Mouse (Mus musculus) forebrain, embryonic 12.5 days (tissue): ENCODE data around the gene Prph2. TPM values are rescaled to one million over a fixed set of nuclear protein-coding genes. Genes with fewer than 3 reads are reported as not detected.

Experiments used
- ATAC-seq: fragments of 200-750 bp; cut with Nextera tagmentation; 2 replicates; pipeline ENCODE4 v1.8.0; 2017; ENCODE audit warnings: moderate TSS enrichment; ENCODE audit not compliant: low FRiP score
- H3K27ac ChIP-seq: fragments of 300-500 bp; sonication (generic); 2 replicates; pipeline ENCODE4 v1.5.1; 2016; ENCODE audit warnings: mild to moderate bottlenecking
- H3K27me3 ChIP-seq: fragments of 300-500 bp; sonication (generic); 2 replicates; pipeline ENCODE4 v1.6.1; 2016; ENCODE audit warnings: mild to moderate bottlenecking
- H3K36me3 ChIP-seq: fragments of 300-500 bp; sonication (generic); replicated peaks from 2 replicates; pipeline ENCODE4 v1.6.1; 2016; ENCODE audit warnings: mild to moderate bottlenecking
- H3K4me1 ChIP-seq: fragments of 300-500 bp; sonication (generic); 2 replicates; pipeline ENCODE4 v1.6.1; 2016
- H3K4me2 ChIP-seq: fragments of 300-500 bp; sonication (generic); 2 replicates; pipeline ENCODE4 v1.6.1; 2016; ENCODE audit warnings: mild to moderate bottlenecking, moderate library complexity
- H3K4me3 ChIP-seq: fragments of 300-500 bp; sonication (generic); replicated peaks from 2 replicates; pipeline ENCODE4 v1.5.1; 2016; ENCODE audit warnings: mild to moderate bottlenecking
- H3K9ac ChIP-seq: fragments of 300-500 bp; sonication (generic); 2 replicates; pipeline ENCODE4 v1.6.1; 2016; ENCODE audit warnings: mild to moderate bottlenecking
- H3K9me3 ChIP-seq: fragments of 300-500 bp; sonication (generic); 2 replicates; pipeline ENCODE4 v1.6.1; 2016
- WGBS: fragments of 180-500 bp; shearing (Covaris S2); methylation state at CpG from one replicate; pipeline ENCODE4 v1.1.7; 2016; 5-methylcytosine and 5-hydroxymethylcytosine counted together
- polyA plus RNA-seq: library from polyadenylated mRNA; unstranded; fragments of >200 nt; fragmentation: Nextera tagmentation; extraction: Ambion mirVana; gene quantifications from 2 replicates; pipeline ENCODE4 v1.2.1, GENCODE M21; 2016

Gene Prph2
- polyA plus RNA-seq, 1 experiment from 2014 or later, result not detected

GRCm38 (mm10) chr17:46933557-46934348, 23.5 kb downstream of the Prph2 start:
- Histone ChIP-seq H3K9me3 (no peaks in the 10 kb centered on the region), H3K4me3 (no peak overlapping the region), H3K27me3 (no peaks in the 10 kb centered on the region), H3K9ac (no peak overlapping the region), H3K4me2 (no peak overlapping the region), H3K36me3 (peaks cover 100% of the 10 kb centered on the region), H3K27ac (no peak overlapping the region), H3K4me1 (no peaks in the 10 kb centered on the region)
- ATAC-seq, result no peak
- WGBS, result 83% methylated on average over 19 of the region's 19 CpGs

- Histone ChIP-seq H3K9ac (no peak overlapping the region), H3K9me3 (no peaks in the 10 kb centered on the region), H3K27me3 (no peaks in the 10 kb centered on the region), H3K27ac (no peak overlapping the region), H3K4me1 (no peaks in the 10 kb centered on the region), H3K4me3 (no peak overlapping the region), H3K4me2 (no peak overlapping the region), H3K36me3 (peaks cover 96% of the 10 kb centered on the region)
- no peak for ATAC-seq
- WGBS, result 93% methylated on average over 8 of the region's 8 CpGs
Measured at GRCm38 (mm10) chr17:46940461-46940860, 30.2 kb downstream of the Prph2 start.

GRCm38 (mm10) chr17:46942421-46942820, 32.2 kb downstream of the Prph2 start:
- no peak overlapping the region for H3K27ac ChIP-seq
- ATAC-seq, result no peak

GRCm38 (mm10) chr17:46946276-46946675, 36.0 kb downstream of the Prph2 start:
- Histone ChIP-seq H3K27ac (no peak overlapping the region), H3K4me3 (no peak overlapping the region), H3K36me3 (peaks cover 76% of the 10 kb centered on the region), H3K4me1 (no peaks in the 10 kb centered on the region), H3K4me2 (no peak overlapping the region), H3K27me3 (no peaks in the 10 kb centered on the region), H3K9ac (no peak overlapping the region), H3K9me3 (no peaks in the 10 kb centered on the region)
- no peak for ATAC-seq
- WGBS, result 94% methylated on average over 9 of the region's 9 CpGs

More at GRCm38 (mm10) chr17:46942421-46942820, 32.2 kb downstream of the Prph2 start:
- Histone ChIP-seq H3K4me1 (no peaks in the 10 kb centered on the region), H3K36me3 (peaks cover 93% of the 10 kb centered on the region), H3K9me3 (no peaks in the 10 kb centered on the region), H3K27me3 (no peaks in the 10 kb centered on the region), H3K9ac (no peak overlapping the region), H3K4me2 (no peak overlapping the region), H3K4me3 (no peak overlapping the region)
- 95% methylated on average over 9 of the region's 9 CpGs for WGBS

GRCm38 (mm10) chr17:46958045-46958444, 47.8 kb downstream of the Prph2 start:
- H3K9me3 ChIP-seq, result no peaks in the 10 kb centered on the region

GRCm38 (mm10) chr17:46960216-46960615, 50.0 kb downstream of the Prph2 start:
- no peaks in the 10 kb centered on the region for H3K9me3 ChIP-seq
- H3K27me3 ChIP-seq, result no peaks in the 10 kb centered on the region
- no peak overlapping the region for H3K27ac ChIP-seq
- no peaks in the 10 kb centered on the region for H3K4me1 ChIP-seq
- no peak for ATAC-seq
- 95% methylated on average over 10 of the region's 10 CpGs for WGBS
- no peak overlapping the region for H3K9ac ChIP-seq
- H3K4me2 ChIP-seq, result no peak overlapping the region
- H3K4me3 ChIP-seq, result no peak overlapping the region
- H3K36me3 ChIP-seq, result peaks cover 95% of the 10 kb centered on the region

More at GRCm38 (mm10) chr17:46958045-46958444, 47.8 kb downstream of the Prph2 start:
- H3K4me3 ChIP-seq, result no peak overlapping the region
- H3K9ac ChIP-seq, result no peak overlapping the region
- ATAC-seq, result no peak
- H3K36me3 ChIP-seq, result peaks cover 93% of the 10 kb centered on the region
- no peak overlapping the region for H3K4me2 ChIP-seq
- no peaks in the 10 kb centered on the region for H3K4me1 ChIP-seq
- no peaks in the 10 kb centered on the region for H3K27me3 ChIP-seq
- 88% methylated on average over 2 of the region's 2 CpGs for WGBS
- H3K27ac ChIP-seq, result no peak overlapping the region

GRCm38 (mm10) chr17:46962153-46962552, 51.9 kb downstream of the Prph2 start:
- Histone ChIP-seq H3K4me3 (no peak overlapping the region), H3K4me1 (no peaks in the 10 kb centered on the region), H3K36me3 (peaks cover 97% of the 10 kb centered on the region), H3K27ac (no peak overlapping the region), H3K27me3 (no peaks in the 10 kb centered on the region), H3K9me3 (no peaks in the 10 kb centered on the region), H3K9ac (no peak overlapping the region), H3K4me2 (no peak overlapping the region)
- no peak for ATAC-seq
- WGBS, result 86% methylated on average over 3 of the region's 3 CpGs

- Histone ChIP-seq H3K9ac (no peak overlapping the region), H3K36me3 (peaks cover 96% of the 10 kb centered on the region)
- no peak for ATAC-seq
Measured at GRCm38 (mm10) chr17:46963186-46963585, 52.9 kb downstream of the Prph2 start.

GRCm38 (mm10) chr17:46966892-46967291, 56.6 kb downstream of the Prph2 start:
- H3K27ac ChIP-seq, result no peak overlapping the region
- H3K4me2 ChIP-seq, result no peak overlapping the region
- H3K4me1 ChIP-seq, result no peaks in the 10 kb centered on the region
- H3K4me3 ChIP-seq, result no peak overlapping the region
- H3K36me3 ChIP-seq, result peaks cover 97% of the 10 kb centered on the region
- no peak for ATAC-seq
- no peak overlapping the region for H3K9ac ChIP-seq
- 89% methylated on average over 14 of the region's 14 CpGs for WGBS
- no peaks in the 10 kb centered on the region for H3K27me3 ChIP-seq
- no peaks in the 10 kb centered on the region for H3K9me3 ChIP-seq

More at GRCm38 (mm10) chr17:46963186-46963585, 52.9 kb downstream of the Prph2 start:
- 93% methylated on average over 13 of the region's 13 CpGs for WGBS
- no peak overlapping the region for H3K27ac ChIP-seq
- no peak overlapping the region for H3K4me3 ChIP-seq
- H3K4me1 ChIP-seq, result no peaks in the 10 kb centered on the region
- no peaks in the 10 kb centered on the region for H3K27me3 ChIP-seq
- no peak overlapping the region for H3K4me2 ChIP-seq
- no peaks in the 10 kb centered on the region for H3K9me3 ChIP-seq

GRCm38 (mm10) chr17:46972603-46973002, 62.3 kb downstream of the Prph2 start:
- H3K4me1 ChIP-seq, result no peaks in the 10 kb centered on the region
- H3K4me3 ChIP-seq, result no peak overlapping the region
- peaks cover 96% of the 10 kb centered on the region for H3K36me3 ChIP-seq
- no peak overlapping the region for H3K27ac ChIP-seq
- no peaks in the 10 kb centered on the region for H3K27me3 ChIP-seq
- no peak overlapping the region for H3K9ac ChIP-seq
- WGBS, result 95% methylated on average over 7 of the region's 7 CpGs
- H3K4me2 ChIP-seq, result no peak overlapping the region
- ATAC-seq, result no peak
- no peaks in the 10 kb centered on the region for H3K9me3 ChIP-seq

Other genes starting within 250 kb of the Prph2 start
- gene Rrp36, start 236.1 kb upstream of the Prph2 start, polyA plus RNA-seq, result 54.4 and 57.6 TPM in 2 replicates
- 156 and 158 TPM in 2 replicates for gene Mea1, start 231.7 kb upstream of the Prph2 start, polyA plus RNA-seq
- gene Klhdc3, start 229.5 kb upstream of the Prph2 start, polyA plus RNA-seq, result 131 and 137 TPM in 2 replicates
- gene Ppp2r5d, start 205.3 kb upstream of the Prph2 start, polyA plus RNA-seq, result 111 and 124 TPM in 2 replicates
- gene Pex6, start 199.0 kb upstream of the Prph2 start, polyA plus RNA-seq, result 28.7 and 29.3 TPM in 2 replicates
- 0.54 and 0.91 TPM in 2 replicates for gene Gnmt, start 181.3 kb upstream of the Prph2 start, polyA plus RNA-seq
- gene Cnpy3, start 158.2 kb upstream of the Prph2 start, polyA plus RNA-seq, result 56.6 and 57.3 TPM in 2 replicates
- gene Ptcra, start 146.7 kb upstream of the Prph2 start, polyA plus RNA-seq, result 0.24 and 0.36 TPM in 2 replicates
- gene 2310039H08Rik, start 137.8 kb upstream of the Prph2 start, polyA plus RNA-seq, result 57.2 and 61.2 TPM in 2 replicates
- 154 and 178 TPM in 2 replicates for gene Rpl7l1, start 127.8 kb upstream of the Prph2 start, polyA plus RNA-seq
- gene Bicral, start 52.0 kb upstream of the Prph2 start, polyA plus RNA-seq, result 7.1 and 7.5 TPM in 2 replicates
- gene Tbcc, start 19.8 kb upstream of the Prph2 start, polyA plus RNA-seq, result 63.2 and 67.3 TPM in 2 replicates
- 21.0 and 21.8 TPM in 2 replicates for gene Ubr2, start 100.1 kb downstream of the Prph2 start, polyA plus RNA-seq